In genomic region chr5:120137038-120137437, GRCm38 (mm10) we compare ENCODE assay signal across 14 mouse cellular contexts. TPM values are rescaled to one million over a fixed set of nuclear protein-coding genes. Genes with fewer than 3 reads are reported as not detected.
DNase-seq lines count a peak whose midpoint lies in the region; ATAC-seq lines count a peak whose summit lies in the region.
"Had no signal": no experiment of that assay in that cellular context is flagged by ENCODE, and none has a peak within 500 bp of the region (broad histone marks: within the 10 kb centered on the region; RNA-seq: fewer than 3 reads in every experiment).

No protein-coding gene starts in this region.

- DNase-seq in embryonic facial prominence, embryonic 10.5 days (ENCODE audit: low spot score), result no peak
- DNase-seq in liver, result peak; percentile 77
- DNase-seq in thymus, postnatal 25 days, result no peak
- no peak for DNase-seq in right cerebral cortex, adult 18-20 months
- no peak for DNase-seq in embryo, embryonic 11 days
- DNase-seq: adrenal gland, postnatal 10 days; cerebellum, adult 8-10 months; lung, postnatal 4 days; thymus, postnatal 36 days had no signal

- H3K9ac ChIP-seq in hindbrain, embryonic 13.5 days, result no peak overlapping the region
- no peak overlapping the region for H3K9ac ChIP-seq in hindbrain, embryonic 16.5 days (ENCODE audit: low read depth, low read length)
- no peak overlapping the region for H3K9ac ChIP-seq in midbrain, embryonic 12.5 days (replicated peaks)

- peaks cover 9% of the 10 kb centered on the region for H3K4me1 ChIP-seq in hindbrain, embryonic 13.5 days (replicated peaks)
- H3K4me1 ChIP-seq in hindbrain, embryonic 16.5 days (ENCODE audit: control insufficient read depth, insufficient read depth, low read depth, low read length), result no peaks in the 10 kb centered on the region
- H3K4me1 ChIP-seq in embryonic facial prominence, embryonic 10.5 days, result peaks cover 9% of the 10 kb centered on the region
- peaks cover 8% of the 10 kb centered on the region; the same call in 1 of the 2 replicates for H3K4me1 ChIP-seq in midbrain, embryonic 12.5 days

- no peak overlapping the region for H3K4me3 ChIP-seq in hindbrain, embryonic 13.5 days
- H3K4me3 ChIP-seq in hindbrain, embryonic 16.5 days (ENCODE audit: low read length), result no peak overlapping the region
- H3K4me3 ChIP-seq in embryonic facial prominence, embryonic 10.5 days, result no peak overlapping the region
- no peak overlapping the region for H3K4me3 ChIP-seq in midbrain, embryonic 12.5 days
- H3K4me3 ChIP-seq: left cerebral cortex, adult 2 months had no signal

- no peaks in the 10 kb centered on the region for H3K27me3 ChIP-seq in hindbrain, embryonic 13.5 days
- H3K27me3 ChIP-seq in hindbrain, embryonic 16.5 days (replicated peaks; ENCODE audit: control insufficient read depth, insufficient read depth, low read length), result no peaks in the 10 kb centered on the region
- H3K27me3 ChIP-seq in embryonic facial prominence, embryonic 10.5 days (replicated peaks; ENCODE audit: low read depth, poor library complexity, severe bottlenecking), result no peaks in the 10 kb centered on the region
- H3K27me3 ChIP-seq in midbrain, embryonic 12.5 days, result peaks cover 40% of the 10 kb centered on the region

- no peak overlapping the region for H3K4me2 ChIP-seq in hindbrain, embryonic 13.5 days
- no peak overlapping the region for H3K4me2 ChIP-seq in hindbrain, embryonic 16.5 days (ENCODE audit: low read length)
- H3K4me2 ChIP-seq in midbrain, embryonic 12.5 days (replicated peaks), result no peak overlapping the region

- peaks cover 33% of the 10 kb centered on the region for H3K36me3 ChIP-seq in hindbrain, embryonic 13.5 days
- H3K36me3 ChIP-seq in hindbrain, embryonic 16.5 days (ENCODE audit: control insufficient read depth, insufficient read depth, low read length), result peaks cover 10% of the 10 kb centered on the region
- H3K36me3 ChIP-seq in embryonic facial prominence, embryonic 10.5 days (replicated peaks), result peaks cover 80% of the 10 kb centered on the region
- H3K36me3 ChIP-seq in midbrain, embryonic 12.5 days, result peaks cover 30% of the 10 kb centered on the region

- 99% methylated on average over 5 of the region's 5 CpGs for WGBS in hindbrain, embryonic 13.5 days
- 98% methylated on average over 5 of the region's 5 CpGs for WGBS in hindbrain, embryonic 16.5 days
- 90% methylated on average over 5 of the region's 5 CpGs for WGBS in embryonic facial prominence, embryonic 10.5 days
- 92% methylated on average over 5 of the region's 5 CpGs for WGBS in midbrain, embryonic 12.5 days

- no peaks in the 10 kb centered on the region for H3K9me3 ChIP-seq in hindbrain, embryonic 13.5 days
- no peaks in the 10 kb centered on the region for H3K9me3 ChIP-seq in hindbrain, embryonic 16.5 days (ENCODE audit: control insufficient read depth, low read length)
- H3K9me3 ChIP-seq in embryonic facial prominence, embryonic 10.5 days, result no peaks in the 10 kb centered on the region
- H3K9me3 ChIP-seq in midbrain, embryonic 12.5 days, result no peaks in the 10 kb centered on the region

- ATAC-seq in hindbrain, embryonic 13.5 days (ENCODE audit: low FRiP score), result no peak
- ATAC-seq in hindbrain, embryonic 16.5 days, result no peak
- no peak for ATAC-seq in midbrain, embryonic 12.5 days (ENCODE audit: low FRiP score, low read depth)
- ATAC-seq: CD4-positive, CD25-positive, alpha-beta regulatory T cell, adult 4 months had no signal

- peak overlapping the region; percentile 67 for H3K27ac ChIP-seq in hindbrain, embryonic 13.5 days
- no peak overlapping the region for H3K27ac ChIP-seq in hindbrain, embryonic 16.5 days (ENCODE audit: low read depth, low read length)
- H3K27ac ChIP-seq in embryonic facial prominence, embryonic 10.5 days (replicated peaks), result peak overlapping the region; percentile 65; the same call in 1 of the 2 replicates
- H3K27ac ChIP-seq in midbrain, embryonic 12.5 days (replicated peaks), result peak overlapping the region; percentile 73
- H3K27ac ChIP-seq: left cerebral cortex, adult 2 months had no signal

RNA-seq across cellular contexts. Expression of gene Rbm19, which starts 20.8 kb away (rescaled TPM):
- 16.2 and 18.1 TPM in 2 replicates for polyA plus RNA-seq in hindbrain, embryonic 13.5 days (2015; fragmentation: Nextera tagmentation; extraction: Ambion mirVana)
- 21.4 and 21.9 TPM in 2 replicates for polyA plus RNA-seq in hindbrain, embryonic 16.5 days (2015; fragmentation: Nextera tagmentation; extraction: Ambion mirVana)
- 37.5 and 38.5 TPM in 2 replicates for polyA plus RNA-seq in embryonic facial prominence, embryonic 10.5 days (2016; fragmentation: Nextera tagmentation; extraction: Ambion mirVana)
- 26.7 and 29.5 TPM in 2 replicates for polyA plus RNA-seq in midbrain, embryonic 12.5 days (2016; fragmentation: Nextera tagmentation; extraction: Ambion mirVana)
